Mouse (Mus musculus) frontal cortex, postnatal 25 days (tissue): ENCODE measurements around the gene Dad1.
A peak's percentile ranks its signal among the peaks of the same experiment; 100 is the strongest.
"Not testable (repeated sequence)": the region's sequence is repeated elsewhere in the genome, so short reads cannot be mapped to it uniquely, and the experiment has no call there.

Source experiments
- DNase-seq, 2 experiments: peaks; one replicate each; pipeline ENCODE4 v3.0.0; 2022; ENCODE audit warnings: low spot score in 2 of 2

The Dad1 gene

GRCm38 (mm10) chr14:54246232-54246631, 7.7 kb downstream of the Dad1 start:
- no peak for DNase-seq

DNA sequence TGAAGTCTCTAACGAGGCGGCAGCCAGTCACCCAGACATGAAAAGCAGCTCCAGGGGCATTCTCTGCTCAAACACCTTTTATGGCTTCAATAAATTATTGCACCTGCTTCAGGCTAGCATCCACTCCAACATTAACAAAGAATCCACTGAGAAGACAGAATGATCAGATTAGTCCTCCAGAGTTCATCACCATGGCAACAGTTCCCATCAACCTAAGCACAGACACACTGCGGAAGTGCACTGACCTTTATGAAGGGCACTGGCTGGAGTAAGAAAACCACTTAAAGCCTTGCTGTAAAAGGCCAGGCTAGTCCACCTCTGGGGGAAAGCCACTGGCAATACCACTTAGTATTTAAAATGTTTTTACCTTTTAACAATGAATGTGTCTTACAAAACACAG, 9.7 kb downstream of the Dad1 start:
- DNase-seq, result no peak

- DNase-seq, result no peak
Observed at GRCm38 (mm10) chr14:54240542-54240941, 13.4 kb downstream of the Dad1 start.

DNA sequence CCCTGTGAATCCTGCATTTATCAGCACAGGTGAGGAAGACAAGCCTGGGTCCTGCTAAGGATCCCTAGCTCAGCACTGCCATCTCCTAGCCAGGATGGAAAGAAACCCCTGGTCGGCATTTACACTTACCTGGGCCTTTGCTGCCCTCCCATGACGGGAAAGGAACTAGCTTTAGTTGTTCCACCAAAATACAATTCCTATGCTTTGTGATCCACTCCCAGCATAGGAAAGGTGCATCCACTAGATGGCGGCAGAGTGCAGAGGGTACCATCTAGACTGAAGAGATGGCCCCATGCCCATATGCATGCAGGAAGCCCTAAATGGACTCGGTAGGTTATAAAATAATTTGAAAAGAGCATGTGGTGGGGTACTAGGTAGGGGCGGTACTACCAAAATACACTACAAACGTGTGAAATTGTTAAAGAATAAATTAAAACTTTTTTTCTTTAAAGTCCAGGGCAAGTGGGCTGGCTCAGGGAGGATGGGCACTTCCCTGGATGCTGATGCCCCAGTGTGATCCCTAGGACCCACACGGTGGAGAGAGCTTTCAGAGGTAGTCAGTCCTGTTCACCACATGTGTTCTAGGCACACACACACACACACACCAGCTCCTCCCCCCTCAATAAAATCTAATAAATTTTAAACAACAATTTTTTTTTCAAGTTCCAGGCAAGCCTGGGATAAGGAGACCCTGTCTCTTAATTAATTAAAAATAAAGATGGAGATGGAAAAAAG, 14.7 kb downstream of the Dad1 start:
- peak; percentile 64 to 83 for DNase-seq

GRCm38 (mm10) chr14:54236881-54237280, 17.0 kb downstream of the Dad1 start:
- DNase-seq, result no peak

- DNase-seq, result no peak
Observed at GRCm38 (mm10) chr14:54235825-54236540, 17.9 kb downstream of the Dad1 start.

DNA sequence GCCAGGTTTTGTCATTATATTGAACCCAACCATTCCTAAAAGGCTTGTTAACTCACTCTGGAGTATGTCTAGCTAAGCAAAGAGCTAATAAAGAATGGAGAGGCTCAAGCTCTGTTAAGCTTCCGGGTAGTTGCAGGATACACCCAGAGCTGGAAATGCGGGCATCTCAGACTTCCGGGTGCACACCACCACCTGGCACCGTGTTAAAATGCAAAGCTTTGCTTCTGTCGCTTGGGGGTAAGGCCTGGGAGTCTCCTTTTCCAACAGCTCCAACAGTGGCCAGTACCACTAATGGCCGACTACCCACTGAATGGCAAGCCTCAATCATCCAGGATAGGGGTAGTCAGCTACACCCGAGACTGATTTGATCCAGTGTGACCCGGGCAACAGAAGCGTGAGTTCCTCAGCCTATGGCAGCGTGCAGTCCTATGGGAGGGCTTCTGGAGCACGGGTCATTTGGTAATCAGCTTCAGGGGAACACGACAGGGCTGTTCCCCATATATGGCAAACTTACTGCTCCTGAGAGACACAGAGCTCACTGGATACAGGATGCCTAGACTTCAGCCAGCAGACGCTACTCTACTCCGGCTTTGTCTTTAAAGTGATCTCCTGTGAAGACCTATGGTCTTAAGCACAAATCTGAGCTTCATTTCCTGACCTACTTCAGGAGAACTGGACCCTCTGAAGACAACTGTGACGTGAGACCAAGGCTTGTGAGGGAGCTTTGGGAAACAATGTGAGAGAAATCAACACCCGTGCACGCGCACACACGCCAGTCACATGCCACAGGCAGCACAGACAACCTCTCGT, 19.5 kb downstream of the Dad1 start:
- no peak for DNase-seq

- no peak for DNase-seq
Observed at GRCm38 (mm10) chr14:54233559-54234143, 20.3 kb downstream of the Dad1 start.

DNA sequence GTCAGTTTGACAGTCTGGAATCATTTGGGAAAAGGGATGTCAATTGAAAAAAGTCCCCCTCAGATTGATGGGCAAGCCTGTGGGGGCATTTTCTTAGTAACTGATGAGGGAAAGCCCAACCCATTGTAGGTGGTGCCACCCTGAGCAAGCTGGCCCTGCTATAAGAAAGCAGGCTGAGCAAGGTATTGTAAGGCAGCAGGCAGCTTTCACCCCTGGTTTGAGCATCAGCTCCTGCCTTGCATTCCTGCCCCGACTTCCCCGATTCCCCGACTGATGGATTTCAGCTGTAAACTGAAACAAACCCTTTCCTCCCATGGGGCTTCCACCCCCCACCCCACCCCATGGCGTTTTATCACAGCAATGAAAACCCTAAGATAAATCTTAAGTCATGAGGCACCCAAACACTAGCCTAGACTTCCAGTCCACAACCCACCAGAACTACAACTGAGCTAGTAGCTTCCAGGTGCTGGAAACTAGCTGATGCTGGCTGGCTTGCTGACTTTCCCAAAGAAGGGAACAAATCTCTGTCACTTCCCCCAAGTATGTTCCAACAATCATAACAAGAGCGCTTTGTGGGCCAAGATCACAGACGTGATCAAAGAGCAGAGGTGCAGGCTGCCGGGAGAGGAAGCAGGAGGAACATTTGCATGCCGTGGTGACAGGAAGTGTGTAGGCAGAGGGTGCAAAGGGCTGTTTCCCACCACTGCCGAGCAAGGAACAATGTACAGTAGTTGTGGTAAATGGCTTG, 20.9 kb downstream of the Dad1 start:
- DNase-seq, result no peak

GRCm38 (mm10) chr14:54232143-54232542, 21.8 kb downstream of the Dad1 start:
- DNase-seq, result no peak

GRCm38 (mm10) chr14:54231176-54231956, 22.5 kb downstream of the Dad1 start:
- DNase-seq, result no peak

- DNase-seq, result no peak
Observed at GRCm38 (mm10) chr14:54230638-54231150, 23.2 kb downstream of the Dad1 start.

- DNase-seq, result not testable (repeated sequence)
Observed at GRCm38 (mm10) chr14:54229849-54230248, 24.1 kb downstream of the Dad1 start.

DNA sequence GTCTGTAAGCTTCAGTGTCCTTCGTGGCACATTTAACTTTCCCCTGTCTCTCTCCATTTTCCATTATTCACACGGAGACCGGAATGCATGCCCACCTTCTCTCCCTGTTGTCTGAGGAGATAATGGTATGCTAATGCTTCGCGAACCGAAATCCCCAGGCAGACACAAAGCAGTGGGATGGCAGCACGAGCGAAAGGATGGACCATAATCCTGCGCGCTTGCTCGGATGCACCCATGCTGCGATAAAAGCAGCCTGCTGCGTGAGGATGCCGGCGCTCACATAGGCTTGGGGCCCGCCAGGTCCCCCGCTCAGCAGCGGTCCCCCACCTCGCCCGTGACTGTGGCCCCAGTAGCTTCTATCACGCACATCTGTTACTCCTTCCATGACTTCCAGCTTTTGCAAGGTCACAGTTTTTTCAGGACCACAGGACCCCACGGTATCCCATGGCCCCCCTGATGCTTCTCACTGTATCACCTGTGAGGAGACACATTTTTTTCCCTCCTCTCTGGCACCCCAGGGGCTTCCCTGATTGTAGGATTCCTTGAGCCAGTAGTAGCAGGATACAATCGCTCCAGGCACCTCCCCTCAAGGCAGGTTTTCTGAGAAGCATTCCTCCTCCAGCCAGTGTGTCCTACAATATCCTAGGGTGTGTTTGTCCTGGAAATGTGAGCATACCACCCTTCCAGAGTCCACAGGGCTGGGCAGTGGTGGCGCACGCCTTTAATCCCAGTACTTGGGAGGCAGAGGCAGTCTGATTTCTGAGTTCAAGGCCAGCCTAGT, 24.8 kb downstream of the Dad1 start:
- no peak for DNase-seq

DNA sequence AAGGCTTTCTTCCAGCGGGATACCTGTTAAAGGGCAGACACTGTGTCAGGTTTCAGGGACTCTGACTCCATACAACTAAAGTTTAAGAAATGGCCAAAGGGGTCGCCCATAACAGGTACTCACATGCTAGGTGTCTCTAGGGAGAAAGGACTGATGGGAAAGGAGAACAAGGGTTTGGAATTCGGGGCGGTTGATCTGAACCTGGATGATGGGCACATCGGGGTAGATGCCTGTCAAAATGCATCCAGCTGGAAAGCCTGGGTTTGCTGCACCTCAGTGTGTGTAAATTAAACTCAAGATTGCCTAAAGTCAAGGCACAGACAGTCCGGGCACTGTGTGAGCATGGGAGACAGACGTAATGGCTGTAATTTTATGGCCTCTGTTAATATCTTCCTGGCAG, 25.4 kb downstream of the Dad1 start:
- no peak for DNase-seq

GRCm38 (mm10) chr14:54227911-54228451, 25.9 kb downstream of the Dad1 start:
- DNase-seq, result peak; percentile 54 to 60

DNA sequence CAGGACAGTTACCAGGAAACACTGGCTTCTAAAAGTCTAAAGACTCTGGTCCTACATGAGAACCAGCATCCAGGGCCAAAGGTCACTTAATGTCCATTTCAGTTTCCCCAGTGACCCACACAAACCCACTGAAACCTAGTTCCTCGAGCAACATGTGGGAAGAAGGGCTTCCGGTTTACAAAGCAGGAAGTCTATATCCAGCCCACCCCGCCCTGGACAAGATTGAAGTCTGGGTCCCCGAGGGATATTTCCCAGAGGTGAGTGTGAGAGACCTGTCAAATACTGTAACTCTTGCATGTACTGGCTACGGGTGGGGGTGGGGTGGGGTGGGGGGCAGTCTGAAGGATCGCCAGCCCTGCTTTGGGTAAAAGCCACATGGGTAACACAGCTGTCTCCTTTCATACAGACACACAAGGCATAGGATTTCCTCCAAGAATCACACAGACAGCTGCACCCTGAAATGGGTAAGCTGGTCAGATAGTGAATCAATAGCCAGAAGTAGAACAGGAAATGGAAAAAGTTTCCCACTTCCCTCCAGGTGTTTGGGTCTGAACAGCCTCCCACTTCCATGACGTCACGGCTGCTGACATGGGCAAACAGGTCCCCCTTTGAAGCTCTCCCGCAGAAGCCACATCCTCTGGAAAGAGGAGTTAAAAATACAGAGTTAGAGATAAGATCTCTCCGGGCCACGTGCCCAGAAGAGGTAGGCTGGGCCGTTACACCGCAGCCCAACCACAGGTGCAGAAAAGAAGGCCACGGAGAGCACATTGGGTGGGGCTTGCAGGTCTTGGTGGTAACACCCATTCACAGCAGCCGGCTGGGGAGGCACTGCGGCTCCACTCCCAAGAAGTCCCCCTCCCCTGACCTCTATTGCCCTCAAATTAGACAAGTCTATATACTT, 26.7 kb downstream of the Dad1 start:
- no peak for DNase-seq

- DNase-seq, result no peak
Observed at GRCm38 (mm10) chr14:54225725-54226124, 28.2 kb downstream of the Dad1 start.
